Mouse (Mus musculus) limb, embryonic 10.5 days (tissue): Measurements from ENCODE around the gene Xylb. TPM values are rescaled to one million over a fixed set of nuclear protein-coding genes. Genes with fewer than 3 reads are reported as not detected.

ENCODE experiments used
- DNase-seq: peaks from one replicate; pipeline ENCODE4 v3.0.0-alpha.2; 2017; ENCODE audit warnings: low spot score
- H3K27ac ChIP-seq: fragments of 300-500 bp; sonication (generic); 2 replicates; pipeline ENCODE4 v1.5.1; 2016; ENCODE audit warnings: mild to moderate bottlenecking
- H3K27me3 ChIP-seq: fragments of 300-500 bp; sonication (generic); 2 replicates; pipeline ENCODE4 v1.6.1; 2016; ENCODE audit warnings: low read depth, mild to moderate bottlenecking; ENCODE audit not compliant: poor library complexity, severe bottlenecking
- H3K36me3 ChIP-seq: fragments of 300-500 bp; sonication (generic); 2 replicates; pipeline ENCODE4 v1.6.1; 2016; ENCODE audit warnings: mild to moderate bottlenecking, moderate library complexity
- H3K4me1 ChIP-seq: fragments of 300-500 bp; sonication (generic); 2 replicates; pipeline ENCODE4 v1.6.1; 2016
- H3K4me3 ChIP-seq: fragments of 300-500 bp; sonication (generic); 2 replicates; pipeline ENCODE4 v1.5.1; 2016; ENCODE audit warnings: mild to moderate bottlenecking, moderate library complexity
- H3K9me3 ChIP-seq: fragments of 300-500 bp; sonication (generic); replicated peaks from 2 replicates; pipeline ENCODE4 v1.6.1; 2016; ENCODE audit warnings: mild to moderate bottlenecking
- WGBS: fragments of 180-500 bp; shearing (Covaris S2); methylation state at CpG from one replicate; pipeline ENCODE4 v1.1.7; 2016; 5-methylcytosine and 5-hydroxymethylcytosine counted together
- polyA plus RNA-seq: library from polyadenylated mRNA; unstranded; fragments of >200 nt; fragmentation: Nextera tagmentation; extraction: Ambion mirVana; gene quantifications from 2 replicates; pipeline ENCODE4 v1.2.1, GENCODE M21; 2016

Gene Xylb
- polyA plus RNA-seq = 11.4 and 12.8 TPM in 2 replicates

- no peaks in the 10 kb centered on the region for H3K9me3 ChIP-seq
- peak within 1 kb of the TSS; percentile 87 for H3K27ac ChIP-seq
- peaks cover 18% of the 10 kb centered on the region for H3K36me3 ChIP-seq
- DNase-seq = peak; percentile 92
- H3K27me3 ChIP-seq = no peaks in the 10 kb centered on the region
- peaks cover 13% of the 10 kb centered on the region; the same call in 1 of the 2 replicates for H3K4me1 ChIP-seq
- 3% methylated on average over 65 of the region's 65 CpGs for WGBS
- peak within 1 kb of the TSS; percentile 87 for H3K4me3 ChIP-seq
Measured at GRCm38 (mm10) chr9:119357331-119358057, at the start of gene Xylb. Gene Xylb, plus strand, starts transcription at chr9:119357381.

GRCm38 (mm10) chr9:119309067-119309466 lies 48.1 kb upstream of the Xylb start:
- Histone ChIP-seq H3K4me1 (no peaks in the 10 kb centered on the region), H3K27me3 (no peaks in the 10 kb centered on the region), H3K27ac (no peak overlapping the region), H3K9me3 (no peaks in the 10 kb centered on the region), H3K4me3 (no peak overlapping the region), H3K36me3 (0 out of 2 replicates have a peak, but pooled peaks cover 2% of the 10 kb centered on the region)
- DNase-seq = no peak
- 91% methylated on average over 1 of the region's 1 CpGs for WGBS

- Histone ChIP-seq H3K4me3 (no peak overlapping the region), H3K4me1 (no peaks in the 10 kb centered on the region), H3K9me3 (no peaks in the 10 kb centered on the region), H3K27me3 (no peaks in the 10 kb centered on the region), H3K27ac (no peak overlapping the region), H3K36me3 (0 out of 2 replicates have a peak, but pooled peaks cover under 1% of the 10 kb centered on the region)
- no peak for DNase-seq
- 94% methylated on average over 10 of the region's 10 CpGs for WGBS
Measured at GRCm38 (mm10) chr9:119313096-119313495, 44.1 kb upstream of the Xylb start.

GRCm38 (mm10) chr9:119318891-119319290 lies 38.3 kb upstream of the Xylb start:
- 91% methylated on average over 1 of the region's 1 CpGs for WGBS
- Histone ChIP-seq H3K9me3 (no peaks in the 10 kb centered on the region), H3K4me3 (no peak overlapping the region), H3K27me3 (no peaks in the 10 kb centered on the region), H3K36me3 (peaks cover 6% of the 10 kb centered on the region; the same call in 1 of the 2 replicates), H3K4me1 (peaks cover 19% of the 10 kb centered on the region), H3K27ac (no peak overlapping the region)
- DNase-seq = no peak

- 88% methylated on average over 7 of the region's 7 CpGs for WGBS
- Histone ChIP-seq H3K36me3 (peaks cover 6% of the 10 kb centered on the region; the same call in 1 of the 2 replicates), H3K27ac (no peak overlapping the region), H3K4me1 (peaks cover 19% of the 10 kb centered on the region), H3K27me3 (no peaks in the 10 kb centered on the region), H3K4me3 (peak overlapping the region; percentile 81; the same call in 1 of the 2 replicates), H3K9me3 (no peaks in the 10 kb centered on the region)
- DNase-seq = no peak
Measured at GRCm38 (mm10) chr9:119320446-119320845, 36.7 kb upstream of the Xylb start.

GRCm38 (mm10) chr9:119320946-119321345 lies 36.2 kb upstream of the Xylb start:
- peaks cover 6% of the 10 kb centered on the region; the same call in 1 of the 2 replicates for H3K36me3 ChIP-seq
- H3K4me3 ChIP-seq = peak overlapping the region; percentile 81
- H3K27ac ChIP-seq = peak overlapping the region; percentile 25; the same call in 1 of the 2 replicates
- no peaks in the 10 kb centered on the region for H3K9me3 ChIP-seq
- WGBS = 15% methylated on average over 7 of the region's 7 CpGs
- no peaks in the 10 kb centered on the region for H3K27me3 ChIP-seq
- DNase-seq = no peak
- H3K4me1 ChIP-seq = peaks cover 19% of the 10 kb centered on the region

GRCm38 (mm10) chr9:119321392-119322229 lies 35.6 kb upstream of the Xylb start:
- peak; percentile 68 for DNase-seq
- Histone ChIP-seq H3K4me3 (peak overlapping the region; percentile 81), H3K27me3 (no peaks in the 10 kb centered on the region), H3K4me1 (peaks cover 19% of the 10 kb centered on the region), H3K36me3 (peaks cover 6% of the 10 kb centered on the region; the same call in 1 of the 2 replicates), H3K9me3 (no peaks in the 10 kb centered on the region), H3K27ac (peak overlapping the region; percentile 99)
- WGBS = under 1% methylated on average over 59 of the region's 59 CpGs

GRCm38 (mm10) chr9:119322289-119323259 lies 34.6 kb upstream of the Xylb start, which contains the start of gene Oxsr1:
Gene Oxsr1, minus strand, starts transcription at chr9:119322427.
- H3K36me3 ChIP-seq = peaks cover 6% of the 10 kb centered on the region; the same call in 1 of the 2 replicates
- peak within 1 kb of the TSS; percentile 99 for H3K27ac ChIP-seq
- H3K27me3 ChIP-seq = no peaks in the 10 kb centered on the region
- H3K4me3 ChIP-seq = peak within 1 kb of the TSS; percentile 81
- DNase-seq = peak; percentile 99
- H3K4me1 ChIP-seq = peaks cover 19% of the 10 kb centered on the region
- H3K9me3 ChIP-seq = no peaks in the 10 kb centered on the region
- WGBS = under 1% methylated on average over 76 of the region's 76 CpGs

- Histone ChIP-seq H3K36me3 (peaks cover 4% of the 10 kb centered on the region; the same call in 1 of the 2 replicates), H3K9me3 (no peaks in the 10 kb centered on the region), H3K4me3 (peak overlapping the region; percentile 81), H3K27ac (peak overlapping the region; percentile 99), H3K4me1 (peaks cover 19% of the 10 kb centered on the region), H3K27me3 (no peaks in the 10 kb centered on the region)
- no peak for DNase-seq
- WGBS = 9% methylated on average over 9 of the region's 9 CpGs
Measured at GRCm38 (mm10) chr9:119323260-119323645, 33.9 kb upstream of the Xylb start.

GRCm38 (mm10) chr9:119324130-119324529 lies 33.1 kb upstream of the Xylb start:
- Histone ChIP-seq H3K36me3 (no peaks in the 10 kb centered on the region), H3K27me3 (no peaks in the 10 kb centered on the region), H3K27ac (no peak overlapping the region), H3K9me3 (no peaks in the 10 kb centered on the region), H3K4me1 (peaks cover 19% of the 10 kb centered on the region), H3K4me3 (no peak overlapping the region)
- DNase-seq = no peak
- 67% methylated on average over 1 of the region's 1 CpGs for WGBS

- no peaks in the 10 kb centered on the region for H3K9me3 ChIP-seq
- no peaks in the 10 kb centered on the region for H3K36me3 ChIP-seq
- no peak overlapping the region for H3K27ac ChIP-seq
- no peaks in the 10 kb centered on the region for H3K27me3 ChIP-seq
- peaks cover 2% of the 10 kb centered on the region; the same call in 1 of the 2 replicates for H3K4me1 ChIP-seq
- DNase-seq = no peak
- 90% methylated on average over 3 of the region's 3 CpGs for WGBS
- no peak overlapping the region for H3K4me3 ChIP-seq
Measured at GRCm38 (mm10) chr9:119328488-119328887, 28.7 kb upstream of the Xylb start.
